Mouse (Mus musculus) small intestine, adult 2 months (tissue): ENCODE data around the gene Hist1h2ad.

Experiments
- CTCF ChIP-seq: fragments of 200-500 bp; IDR thresholded peaks from 2 replicates; pipeline ENCODE4 v1.5.1; 2012; ENCODE audit warnings: low read depth, mild to moderate bottlenecking, control low read depth, inconsistent platforms, low read length, moderate library complexity, mixed read lengths; ENCODE audit not compliant: insufficient replicate concordance, insufficient read length; ENCODE audit errors: extremely low read depth
- POLR2A ChIP-seq: fragments of 200-500 bp; IDR thresholded peaks from 2 replicates; pipeline ENCODE4 v1.6.1; 2012; ENCODE audit warnings: low read depth, mild to moderate bottlenecking, control low read depth, inconsistent platforms, low read length, moderate library complexity

- TF ChIP-seq CTCF (no peak), POLR2A (no peak)
Observed at GRCm38 (mm10) chr13:23595185-23595584, 21.0 kb downstream of the Hist1h2ad start.
